Mouse (Mus musculus): ENCODE results near the gene Dpagt1. TPM values are rescaled to one million over a fixed set of nuclear protein-coding genes. Genes with fewer than 3 reads are reported as not detected.
A peak's percentile ranks its signal among the peaks of the same experiment; 100 is the strongest.
"Not testable (repeated sequence)": the region's sequence is repeated elsewhere in the genome, so short reads cannot be mapped to it uniquely, and the experiment has no call there.

The Dpagt1 gene
- polyA plus RNA-seq, 1 experiment from 2014 or later = 39.1 TPM

GRCm38 (mm10) chr9:44373386-44373785 lies 47.6 kb downstream of the Dpagt1 start:
- no peaks in the 10 kb centered on the region for H3K9me3 ChIP-seq

GRCm38 (mm10) chr9:44376141-44376540 lies 50.3 kb downstream of the Dpagt1 start:
- no peaks in the 10 kb centered on the region for H3K27me3 ChIP-seq (replicated peaks)
- no peak overlapping the region for H3K27ac ChIP-seq
- H3K4me3 ChIP-seq = no peak overlapping the region
- H3K9ac ChIP-seq = no peak overlapping the region
- peaks cover 21% of the 10 kb centered on the region for H3K4me1 ChIP-seq
- WGBS = 92% methylated on average over 6 of the region's 6 CpGs
- no peak overlapping the region for H3K4me2 ChIP-seq (replicated peaks)
- no peak for ATAC-seq (ENCODE audit: low FRiP score, low read depth)
- H3K9me3 ChIP-seq = no peaks in the 10 kb centered on the region
- peaks cover 2% of the 10 kb centered on the region; the same call in 1 of the 2 replicates for H3K36me3 ChIP-seq

More at GRCm38 (mm10) chr9:44373386-44373785, 47.6 kb downstream of the Dpagt1 start:
- no peak overlapping the region for H3K9ac ChIP-seq
- H3K4me3 ChIP-seq = no peak overlapping the region
- H3K27ac ChIP-seq = no peak overlapping the region
- ATAC-seq (ENCODE audit: low FRiP score, low read depth) = no peak
- H3K36me3 ChIP-seq = no peaks in the 10 kb centered on the region
- no peak overlapping the region for H3K4me2 ChIP-seq (replicated peaks)
- H3K4me1 ChIP-seq = peaks cover 7% of the 10 kb centered on the region; the same call in 1 of the 2 replicates
- no peaks in the 10 kb centered on the region for H3K27me3 ChIP-seq (replicated peaks)

- H3K4me3 ChIP-seq; H3K4me2 ChIP-seq (replicated peaks); ATAC-seq (ENCODE audit: low FRiP score, low read depth); H3K27ac ChIP-seq; H3K9me3 ChIP-seq; H3K9ac ChIP-seq; H3K27me3 ChIP-seq (replicated peaks): not testable (repeated sequence)
- 86% methylated on average over 2 of the region's 2 CpGs for WGBS
- peaks cover 14% of the 10 kb centered on the region for H3K36me3 ChIP-seq
- H3K4me1 ChIP-seq = peaks cover 21% of the 10 kb centered on the region
Measured at GRCm38 (mm10) chr9:44377335-44377734, 51.5 kb downstream of the Dpagt1 start.

- peak overlapping the region; percentile 88 for H3K4me3 ChIP-seq
- 0 out of 2 replicates have a peak overlapping the region, but pooled peaks have one; percentile 62 for H3K27ac ChIP-seq
- peak overlapping the region; percentile 89 for H3K4me2 ChIP-seq (replicated peaks)
- peak overlapping the region; percentile 63 for H3K9ac ChIP-seq
- H3K36me3 ChIP-seq = peaks cover 23% of the 10 kb centered on the region
- H3K9me3 ChIP-seq = no peaks in the 10 kb centered on the region
- no peak for ATAC-seq (ENCODE audit: low FRiP score, low read depth)
- no peaks in the 10 kb centered on the region for H3K27me3 ChIP-seq (replicated peaks)
- 91% methylated on average over 5 of the region's 5 CpGs for WGBS
- H3K4me1 ChIP-seq = peaks cover 21% of the 10 kb centered on the region
Measured at GRCm38 (mm10) chr9:44378153-44378730, 52.4 kb downstream of the Dpagt1 start.

- H3K4me1 ChIP-seq = peaks cover 21% of the 10 kb centered on the region
- H3K9me3 ChIP-seq = no peaks in the 10 kb centered on the region
- ATAC-seq (ENCODE audit: low FRiP score, low read depth) = peak; percentile 98
- peaks cover 33% of the 10 kb centered on the region for H3K36me3 ChIP-seq
- peak within 1 kb of the TSS; percentile 89 for H3K4me2 ChIP-seq (replicated peaks)
- peak within 1 kb of the TSS; percentile 89 for H3K9ac ChIP-seq
- H3K4me3 ChIP-seq = peak within 1 kb of the TSS; percentile 88
- no peaks in the 10 kb centered on the region for H3K27me3 ChIP-seq (replicated peaks)
- WGBS = under 1% methylated on average over 83 of the region's 83 CpGs
- peak within 1 kb of the TSS; percentile 62 for H3K27ac ChIP-seq
Measured at GRCm38 (mm10) chr9:44379054-44379834, 53.4 kb downstream of the Dpagt1 start, which contains the start of gene Hyou1. Gene Hyou1, plus strand, starts transcription at chr9:44379490.

GRCm38 (mm10) chr9:44379862-44380261 lies 54.0 kb downstream of the Dpagt1 start:
- peak overlapping the region; percentile 54 for H3K27ac ChIP-seq
- peak overlapping the region; percentile 88 for H3K4me3 ChIP-seq
- peak overlapping the region; percentile 89 for H3K4me2 ChIP-seq (replicated peaks)
- H3K27me3 ChIP-seq (replicated peaks) = no peaks in the 10 kb centered on the region
- no peaks in the 10 kb centered on the region for H3K9me3 ChIP-seq
- peak; percentile 38 for ATAC-seq (ENCODE audit: low FRiP score, low read depth)
- peak overlapping the region; percentile 89 for H3K9ac ChIP-seq
- 12% methylated on average over 15 of the region's 15 CpGs for WGBS
- H3K36me3 ChIP-seq = peaks cover 39% of the 10 kb centered on the region
- peaks cover 21% of the 10 kb centered on the region for H3K4me1 ChIP-seq

Small RNAs within 50 kb of the gene (microRNA-seq; reads per million reads assigned to microRNA genes)
- gene Gm44335 = not detected

Other genes starting within 250 kb of the Dpagt1 start
- 0.18 TPM in 1 of 2 replicates, not detected in the other for gene Mfrp, start 224.3 kb upstream of the Dpagt1 start, polyA plus RNA-seq (2016; fragmentation: Nextera tagmentation; extraction: Ambion mirVana)
- gene C1qtnf5, start 218.8 kb upstream of the Dpagt1 start, polyA plus RNA-seq (2016; fragmentation: Nextera tagmentation; extraction: Ambion mirVana) = 0.43 and 0.74 TPM in 2 replicates
- 0.18 and 0.51 TPM in 2 replicates for gene Gm49380, start 212.5 kb upstream of the Dpagt1 start, polyA plus RNA-seq (2016; fragmentation: Nextera tagmentation; extraction: Ambion mirVana)
- gene Rnf26, start 212.5 kb upstream of the Dpagt1 start, polyA plus RNA-seq (2016; fragmentation: Nextera tagmentation; extraction: Ambion mirVana) = 57.4 and 59.2 TPM in 2 replicates
- 19.2 and 19.4 TPM in 2 replicates for gene Mcam, start 191.6 kb upstream of the Dpagt1 start, polyA plus RNA-seq (2016; fragmentation: Nextera tagmentation; extraction: Ambion mirVana)
- gene Cbl, start 92.0 kb upstream of the Dpagt1 start, polyA plus RNA-seq (2016; fragmentation: Nextera tagmentation; extraction: Ambion mirVana) = 22.1 and 25.5 TPM in 2 replicates
- not detected in 2 replicates for gene Ccdc153, start 85.3 kb upstream of the Dpagt1 start, polyA plus RNA-seq (2016; fragmentation: Nextera tagmentation; extraction: Ambion mirVana)
- 0.09 and 0.14 TPM in 2 replicates for gene Pdzd3, start 74.5 kb upstream of the Dpagt1 start, polyA plus RNA-seq (2016; fragmentation: Nextera tagmentation; extraction: Ambion mirVana)
- 3.7 and 3.8 TPM in 2 replicates for gene Nlrx1, start 57.4 kb upstream of the Dpagt1 start, polyA plus RNA-seq (2016; fragmentation: Nextera tagmentation; extraction: Ambion mirVana)
- gene Abcg4, start 37.4 kb upstream of the Dpagt1 start, polyA plus RNA-seq (2016; fragmentation: Nextera tagmentation; extraction: Ambion mirVana) = 12.2 and 13.8 TPM in 2 replicates
- gene Hinfp, start 20.3 kb upstream of the Dpagt1 start, polyA plus RNA-seq (2016; fragmentation: Nextera tagmentation; extraction: Ambion mirVana) = 31.2 and 33.5 TPM in 2 replicates
- 25.3 and 26.9 TPM in 2 replicates for gene C2cd2l, start 5.7 kb upstream of the Dpagt1 start, polyA plus RNA-seq (2016; fragmentation: Nextera tagmentation; extraction: Ambion mirVana)
- 281 and 302 TPM in 2 replicates for gene H2afx, start 8.7 kb downstream of the Dpagt1 start, polyA plus RNA-seq (2016; fragmentation: Nextera tagmentation; extraction: Ambion mirVana)
- 92.8 and 95.0 TPM in 2 replicates for gene Hmbs, start 18.2 kb downstream of the Dpagt1 start, polyA plus RNA-seq (2016; fragmentation: Nextera tagmentation; extraction: Ambion mirVana)
- 36.9 and 37.8 TPM in 2 replicates for gene Vps11, start 35.7 kb downstream of the Dpagt1 start, polyA plus RNA-seq (2016; fragmentation: Nextera tagmentation; extraction: Ambion mirVana)
- gene Hyou1, start 53.5 kb downstream of the Dpagt1 start, polyA plus RNA-seq (2016; fragmentation: Nextera tagmentation; extraction: Ambion mirVana) = 31.0 and 33.0 TPM in 2 replicates
- gene Slc37a4, start 70.8 kb downstream of the Dpagt1 start, polyA plus RNA-seq (2016; fragmentation: Nextera tagmentation; extraction: Ambion mirVana) = 44.1 and 45.5 TPM in 2 replicates
- 1,233 and 1,284 TPM in 2 replicates for gene Rps25, start 81.1 kb downstream of the Dpagt1 start, polyA plus RNA-seq (2016; fragmentation: Nextera tagmentation; extraction: Ambion mirVana)
- 266 and 275 TPM in 2 replicates for gene Trappc4, start 81.6 kb downstream of the Dpagt1 start, polyA plus RNA-seq (2016; fragmentation: Nextera tagmentation; extraction: Ambion mirVana)
- gene Ccdc84, start 92.5 kb downstream of the Dpagt1 start, polyA plus RNA-seq (2016; fragmentation: Nextera tagmentation; extraction: Ambion mirVana) = 30.6 and 35.7 TPM in 2 replicates
- gene Foxr1, start 115.1 kb downstream of the Dpagt1 start, polyA plus RNA-seq (2016; fragmentation: Nextera tagmentation; extraction: Ambion mirVana) = not detected in 2 replicates
- 0.35 TPM in 1 of 2 replicates, not detected in the other for gene Upk2, start 129.0 kb downstream of the Dpagt1 start, polyA plus RNA-seq (2016; fragmentation: Nextera tagmentation; extraction: Ambion mirVana)
- 9.3 and 10.9 TPM in 2 replicates for gene Bcl9l, start 156.8 kb downstream of the Dpagt1 start, polyA plus RNA-seq (2016; fragmentation: Nextera tagmentation; extraction: Ambion mirVana)
- gene Cxcr5, start 235.9 kb downstream of the Dpagt1 start, polyA plus RNA-seq (2016; fragmentation: Nextera tagmentation; extraction: Ambion mirVana) = not detected in 2 replicates

All from neural tube, embryonic 12.5 days (tissue).